Mouse (Mus musculus): ENCODE results near the gene Osbpl9.

DNA sequence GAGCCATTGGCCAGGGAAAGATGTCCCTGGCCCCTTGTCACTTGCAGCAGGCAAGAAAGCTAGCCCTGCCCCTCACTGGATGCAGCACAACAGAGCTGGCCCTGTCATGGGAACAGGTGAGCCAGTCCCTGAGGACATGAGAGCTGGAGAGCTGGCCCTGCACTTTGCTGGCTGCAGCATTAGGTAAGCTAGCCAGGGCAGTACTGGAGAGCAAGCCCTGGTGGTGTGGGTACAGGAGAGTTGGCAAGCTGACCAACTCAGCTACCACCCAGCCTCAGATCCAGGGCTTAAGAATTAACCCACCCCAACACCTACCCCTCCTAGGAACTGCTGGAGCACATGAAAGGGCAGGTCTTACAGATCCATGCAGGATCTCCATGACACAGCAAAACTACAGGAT lies 73.1 kb downstream of the Osbpl9 start:
- TF ChIP-seq CTCF (IDR thresholded peaks at IDR 0.05; ENCODE audit: borderline replicate concordance, insufficient read depth, low read length), result no peak
- no peak for TF ChIP-seq POLR2A (IDR thresholded peaks at IDR 0.05; ENCODE audit: low read depth, low read length)
